Mouse (Mus musculus) cerebellum, adult 11-12 months (tissue): ENCODE measurements at regions not wholly inside any gene's neighbourhood (a gene's known extent, or its start where the extent isn't known, plus 50 kb on each side); places are given as distances from the start of the nearest gene placed in this dataset.
A peak's percentile ranks its signal among the peaks of the same experiment; 100 is the strongest.

Experiments used
- DNase-seq: peaks from one replicate; pipeline ENCODE4 v3.0.0; 2022

- DNase-seq, result no peak
These were observed 50.8 kb upstream of the Mboat1 start for GRCm38 (mm10) chr13:30085446-30085845.

GRCm38 (mm10) chr13:30085005-30085404 lies 51.3 kb upstream of the Mboat1 start:
- DNase-seq, result peak; percentile 77

GRCm38 (mm10) chr13:30084386-30084785 lies 51.9 kb upstream of the Mboat1 start:
- DNase-seq, result no peak

- DNase-seq, result no peak
These were observed 52.3 kb upstream of the Mboat1 start for GRCm38 (mm10) chr13:30083949-30084348.

- no peak for DNase-seq
These were observed 53.5 kb upstream of the Mboat1 start for GRCm38 (mm10) chr13:30082761-30083160.

GRCm38 (mm10) chr13:30080705-30081474 lies 55.4 kb upstream of the Mboat1 start:
- no peak for DNase-seq

- DNase-seq, result no peak
These were observed 61.7 kb upstream of the Mboat1 start for GRCm38 (mm10) chr13:30074517-30075064.

- no peak for DNase-seq
These were observed 62.2 kb upstream of the Mboat1 start for GRCm38 (mm10) chr13:30074069-30074468.

GRCm38 (mm10) chr13:30069397-30069796 lies 66.9 kb upstream of the Mboat1 start:
- no peak for DNase-seq

- peak; percentile 41 for DNase-seq
These were observed 68.5 kb upstream of the Mboat1 start for GRCm38 (mm10) chr13:30067581-30068375.

- DNase-seq, result no peak
These were observed 70.8 kb upstream of the Mboat1 start for GRCm38 (mm10) chr13:30065520-30065919.

- DNase-seq, result no peak
These were observed 72.5 kb upstream of the Mboat1 start for GRCm38 (mm10) chr13:30063741-30064140.

- no peak for DNase-seq
These were observed 74.0 kb upstream of the Mboat1 start for GRCm38 (mm10) chr13:30062285-30062684.

GRCm38 (mm10) chr13:30055141-30055645 lies 69.3 kb upstream of the E2f3 start:
- no peak for DNase-seq

- DNase-seq, result peak; percentile 67
These were observed 66.2 kb upstream of the E2f3 start for GRCm38 (mm10) chr13:30051891-30052550.

- no peak for DNase-seq
These were observed 65.1 kb upstream of the E2f3 start for GRCm38 (mm10) chr13:30050745-30051508.

GRCm38 (mm10) chr13:30048260-30048859 lies 62.5 kb upstream of the E2f3 start:
- DNase-seq, result no peak

GRCm38 (mm10) chr13:30046504-30047169 lies 60.8 kb upstream of the E2f3 start:
- no peak for DNase-seq

GRCm38 (mm10) chr13:30046061-30046460 lies 60.2 kb upstream of the E2f3 start:
- DNase-seq, result no peak

- peak; percentile 69 for DNase-seq
These were observed 59.4 kb upstream of the E2f3 start for GRCm38 (mm10) chr13:30045225-30045624.

- no peak for DNase-seq
These were observed 58.9 kb upstream of the E2f3 start for GRCm38 (mm10) chr13:30044790-30045189.
